ENCODE assay signal across 15 mouse cellular contexts in genomic region chr10:8978595-8978994, GRCm38 (mm10).
"Had no signal": no experiment of that assay in that cellular context is flagged by ENCODE, and none has a peak within 500 bp of the region (broad histone marks: within the 10 kb centered on the region; RNA-seq: fewer than 3 reads in every experiment).

No protein-coding gene starts in this region.

- H3K9me3 ChIP-seq: neural tube, embryonic 15.5 days; stomach, embryonic 15.5 days had no signal

- DNase-seq: retina, postnatal 1 day; right cerebral cortex, adult 18-20 months; right cerebral cortex, postnatal 14 days; right cerebral cortex, postnatal 25 days; right cerebral cortex, postnatal 4 days; spleen, adult 18-20 months; thymus, adult 18-20 months; thymus, adult 2 months; thymus, postnatal 14 days; thymus, postnatal 25 days; thymus, postnatal 36 days; thymus, postnatal 4 days had no signal

- H3K4me2 ChIP-seq: neural tube, embryonic 15.5 days; stomach, embryonic 15.5 days had no signal

- H3K9ac ChIP-seq: neural tube, embryonic 15.5 days; stomach, embryonic 15.5 days had no signal

- H3K27ac ChIP-seq: neural tube, embryonic 15.5 days; stomach, embryonic 15.5 days; stomach, postnatal 0 days had no signal

- H3K4me3 ChIP-seq: neural tube, embryonic 15.5 days; stomach, embryonic 15.5 days had no signal

- H3K27me3 ChIP-seq: neural tube, embryonic 15.5 days; stomach, embryonic 15.5 days had no signal

- H3K4me1 ChIP-seq: neural tube, embryonic 15.5 days; stomach, embryonic 15.5 days had no signal

- H3K36me3 ChIP-seq: neural tube, embryonic 15.5 days; stomach, embryonic 15.5 days had no signal
